Mouse (Mus musculus) myocyte (in vitro differentiated cells): ENCODE data around the gene Caskin2.

Source experiments
- CEBPB ChIP-seq: IDR thresholded peaks from 2 replicates; pipeline ENCODE4 v1.6.1; 2011; ENCODE audit warnings: mild to moderate bottlenecking, moderate library complexity; ENCODE audit not compliant: poor library complexity, insufficient read depth, severe bottlenecking
- E2F4 ChIP-seq: IDR thresholded peaks from one replicate; pipeline ENCODE4 v1.6.1; 2011; ENCODE audit warnings: mild to moderate bottlenecking, control low read depth, moderate library complexity; ENCODE audit not compliant: insufficient read depth
- MYOD1 ChIP-seq, 3 experiments: IDR thresholded peaks; one replicate each; pipeline ENCODE4 v1.6.1; 2011; ENCODE audit warnings: control low read depth in 2 of 3, low read depth in 2 of 3, mild to moderate bottlenecking in 2 of 3, moderate library complexity in 1 of 3; ENCODE audit not compliant: insufficient read length in 2 of 3, control insufficient read depth in 1 of 3
- MYOG ChIP-seq, 3 experiments: IDR thresholded peaks; one replicate each; pipeline ENCODE4 v1.6.1; 2011; ENCODE audit warnings: control low read depth in 2 of 3, low read depth in 2 of 3, mild to moderate bottlenecking in 2 of 3; ENCODE audit not compliant: insufficient read length in 2 of 3, control insufficient read depth in 1 of 3, insufficient read depth in 1 of 3
- POLR2A ChIP-seq: IDR thresholded peaks from one replicate; pipeline ENCODE4 v1.6.1; 2011; ENCODE audit warnings: low read depth, mild to moderate bottlenecking, control low read depth, moderate library complexity; ENCODE audit not compliant: insufficient read length
- POLR2AphosphoS2 ChIP-seq: IDR thresholded peaks from one replicate; pipeline ENCODE4 v1.6.1; 2011; ENCODE audit warnings: low read depth, control low read depth; ENCODE audit not compliant: insufficient read length
- REST ChIP-seq: IDR thresholded peaks from one replicate; pipeline ENCODE4 v1.6.1; 2011; ENCODE audit warnings: mild to moderate bottlenecking, control low read depth, moderate library complexity; ENCODE audit not compliant: insufficient read depth, insufficient read length
- TCF12 ChIP-seq: IDR thresholded peaks from one replicate; pipeline ENCODE4 v1.6.1; 2011; ENCODE audit warnings: mild to moderate bottlenecking, control low read depth; ENCODE audit not compliant: poor library complexity, insufficient read depth, severe bottlenecking
- TCF3 ChIP-seq: IDR thresholded peaks from one replicate; pipeline ENCODE4 v1.6.1; 2011; ENCODE audit warnings: low read depth, control low read depth; ENCODE audit not compliant: insufficient read length
- USF1 ChIP-seq: IDR thresholded peaks from one replicate; pipeline ENCODE4 v1.6.1; 2011; ENCODE audit warnings: low read depth, mild to moderate bottlenecking, control low read depth, moderate library complexity

DNA sequence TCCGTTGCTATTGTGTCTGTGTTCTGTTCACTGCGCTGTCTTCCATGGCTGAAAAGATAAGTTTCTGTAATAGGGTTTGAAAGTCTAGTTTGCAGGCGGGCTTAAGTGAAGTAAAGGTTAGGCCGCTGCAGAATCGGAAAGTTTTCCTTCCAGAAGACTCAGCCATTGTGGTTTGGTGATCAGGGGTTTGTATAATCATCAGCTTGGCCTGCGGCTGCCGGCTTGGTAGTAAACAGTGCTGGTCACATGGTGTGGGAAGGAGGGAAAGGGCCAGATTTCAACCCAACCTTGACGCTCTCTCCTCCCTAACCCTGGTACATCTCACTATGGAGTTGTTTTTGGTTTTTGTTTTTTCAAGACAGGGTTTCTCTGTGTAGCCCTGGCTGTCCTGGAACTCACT, 46.5 kb downstream of the Caskin2 start:
- TF ChIP-seq POLR2AphosphoS2: no peak
- TF ChIP-seq POLR2A: no peak
- TF ChIP-seq MYOG (IDR thresholded peaks at IDR 0.05; ENCODE audit: control insufficient read depth in 1 of 3, insufficient read depth in 1 of 3, insufficient read length in 2 of 3, low read depth in 2 of 3): no peak
- no peak for TF ChIP-seq USF1
- no peak for TF ChIP-seq MYOD1 (IDR thresholded peaks at IDR 0.05; ENCODE audit: control insufficient read depth in 1 of 3, insufficient read length in 2 of 3, low read depth in 2 of 3)
- TF ChIP-seq E2F4: no peak
- no peak for TF ChIP-seq TCF3
- TF ChIP-seq CEBPB: no peak
- no peak for TF ChIP-seq REST
- TF ChIP-seq TCF12: no peak
